Mouse (Mus musculus) cerebellum, adult 2 months (tissue): ENCODE results near the gene C1rb. TPM values are rescaled to one million over a fixed set of nuclear protein-coding genes. Genes with fewer than 3 reads are reported as not detected.
"Not testable (repeated sequence)": the region's sequence is repeated elsewhere in the genome, so short reads cannot be mapped to it uniquely, and the experiment has no call there.

Source experiments
- DNase-seq, 2 experiments: peaks; one replicate each; pipeline ENCODE4 v3.0.0; 2021
- H3K27ac ChIP-seq: fragments of 200-500 bp; 2 replicates; pipeline ENCODE4 v1.5.1; 2012; ENCODE audit warnings: low read length, control low read depth, inconsistent platforms; ENCODE audit not compliant: insufficient read depth
- H3K27me3 ChIP-seq: fragments of 200-500 bp; 2 replicates; pipeline ENCODE4 v1.6.1; 2012; ENCODE audit warnings: inconsistent platforms, mild to moderate bottlenecking, low read length, moderate library complexity; ENCODE audit not compliant: control insufficient read depth, insufficient read depth
- H3K4me1 ChIP-seq: fragments of 200-500 bp; 2 replicates; pipeline ENCODE4 v1.6.1; 2011; ENCODE audit warnings: low read length; ENCODE audit not compliant: control insufficient read depth, insufficient read depth
- H3K4me3 ChIP-seq: fragments of 200-500 bp; replicated peaks from 2 replicates; pipeline ENCODE3; 2011; ENCODE audit warnings: mild to moderate bottlenecking, low read depth, low read length, control low read depth; ENCODE audit not compliant: insufficient read depth
- CTCF ChIP-seq: fragments of 200-500 bp; IDR thresholded peaks from 2 replicates; pipeline ENCODE4 v1.5.1; 2011; ENCODE audit warnings: low read depth, mild to moderate bottlenecking, control low read depth, low read length, moderate library complexity, borderline replicate concordance; ENCODE audit not compliant: insufficient read depth
- POLR2A ChIP-seq: fragments of 200-500 bp; IDR thresholded peaks from 2 replicates; pipeline ENCODE4 v1.6.1; 2011; ENCODE audit warnings: low read length, control low read depth, borderline replicate concordance; ENCODE audit not compliant: insufficient read depth
- WGBS: fragments of 180-500 bp; shearing (Covaris S2); methylation state at CpG from one replicate; pipeline ENCODE4 v1.1.7; 2018; 5-methylcytosine and 5-hydroxymethylcytosine counted together
- polyA plus RNA-seq: library from polyadenylated mRNA; depleted of rRNA; stranded (reverse); fragments of >200 nt; gene quantifications from 2 replicates; pipeline ENCODE4 v1.2.3, GENCODE M21; 2012; rRNA removed

Gene C1rb
- not detected in 2 replicates for polyA plus RNA-seq

- peak; percentile 49 to 71 for DNase-seq
- TF ChIP-seq CTCF (peak; percentile 71; the same call in 1 of the 2 replicates), POLR2A (no peak)
- no peak within 1 kb of the TSS for H3K4me3 ChIP-seq
- WGBS, result 2% methylated on average over 8 of the region's 8 CpGs
- no peak within 1 kb of the TSS for H3K27ac ChIP-seq
- H3K27me3 ChIP-seq, result no peaks in the 10 kb centered on the region
- H3K4me1 ChIP-seq, result no peaks in the 10 kb centered on the region
Observed at GRCm38 (mm10) chr6:124570026-124570425, at the start of gene C1rb. TSS of gene C1rb (plus strand) at chr6:124570294.

GRCm38 (mm10) chr6:124522082-124522481 is 48.0 kb upstream of the C1rb start:
- H3K4me3 ChIP-seq, H3K27ac ChIP-seq, H3K4me1 ChIP-seq, H3K27me3 ChIP-seq: not testable (repeated sequence)
- WGBS, result 37% methylated on average over 7 of the region's 7 CpGs
- peak in 1 of 2 experiments; percentile 17 for DNase-seq

DNA sequence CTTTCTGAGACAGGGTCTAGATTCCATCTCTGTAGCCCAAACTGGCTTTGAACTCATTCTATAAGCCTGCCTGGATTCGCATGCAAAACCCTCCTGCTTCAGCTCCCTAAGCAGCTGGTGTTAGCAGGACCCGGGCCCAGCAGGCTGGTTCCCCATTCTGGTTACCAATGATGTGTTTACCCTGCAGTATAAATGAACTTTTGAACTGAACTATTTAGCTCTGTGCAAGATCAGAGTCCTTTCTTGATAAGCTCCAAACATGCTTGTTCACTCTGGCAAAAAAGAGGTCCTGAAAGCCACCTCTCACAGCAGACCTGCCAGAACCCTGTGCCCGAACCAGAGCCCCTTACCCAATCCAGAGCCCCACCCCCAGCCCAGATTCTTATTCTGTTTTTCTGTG is 42.2 kb upstream of the C1rb start:
- TF ChIP-seq POLR2A (no peak), CTCF (no peak)
- H3K4me3 ChIP-seq, result no peak overlapping the region
- no peak for DNase-seq
- 73% methylated on average over 3 of the region's 3 CpGs for WGBS
- no peaks in the 10 kb centered on the region for H3K27me3 ChIP-seq
- no peak overlapping the region for H3K27ac ChIP-seq
- H3K4me1 ChIP-seq, result no peaks in the 10 kb centered on the region

- H3K4me3 ChIP-seq, result no peak overlapping the region
- no peaks in the 10 kb centered on the region; the same call in 1 of the 2 replicates for H3K27me3 ChIP-seq
- 87% methylated on average over 8 of the region's 8 CpGs for WGBS
- TF ChIP-seq CTCF (no peak), POLR2A (no peak)
- no peak for DNase-seq
- no peaks in the 10 kb centered on the region for H3K4me1 ChIP-seq
- no peak overlapping the region for H3K27ac ChIP-seq
Observed at GRCm38 (mm10) chr6:124531077-124531476, 39.0 kb upstream of the C1rb start.

DNA sequence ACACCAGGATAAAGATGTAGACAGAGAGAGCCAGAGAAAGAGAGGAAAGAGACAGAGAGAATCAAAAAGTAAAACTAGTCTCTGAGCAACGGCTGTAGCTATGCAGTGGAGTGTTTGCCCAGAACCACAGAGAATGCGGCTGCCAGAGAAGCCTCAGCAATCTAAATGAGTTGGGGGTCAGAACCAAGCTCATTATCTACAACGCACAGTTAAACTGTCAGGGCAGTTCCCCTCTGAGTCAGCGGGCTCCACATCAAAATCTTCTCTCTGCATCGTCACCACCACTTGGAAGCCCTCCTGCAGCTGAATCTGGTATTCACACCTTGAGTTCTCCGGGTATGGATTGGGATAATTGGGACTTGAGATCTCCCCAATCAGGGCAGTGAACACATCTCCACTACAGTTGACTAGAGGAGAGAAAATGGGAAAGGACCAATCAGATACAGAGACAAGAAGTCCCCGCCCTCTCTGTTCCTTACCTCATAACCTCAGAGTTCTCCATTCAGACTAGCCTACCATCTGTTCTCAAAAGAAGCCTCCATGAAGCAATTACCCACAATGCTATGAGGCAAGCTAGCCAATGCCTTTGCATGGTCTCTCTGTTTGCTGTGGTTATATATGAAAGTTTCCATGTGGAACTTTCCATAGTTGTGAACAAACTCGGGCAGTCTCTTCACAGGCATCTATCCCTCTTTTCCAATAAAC is 33.8 kb upstream of the C1rb start:
- H3K27ac ChIP-seq, H3K4me1 ChIP-seq, DNase-seq, H3K27me3 ChIP-seq, H3K4me3 ChIP-seq: not testable (repeated sequence)
- WGBS, result 75% methylated on average over 8 of the region's 8 CpGs

DNA sequence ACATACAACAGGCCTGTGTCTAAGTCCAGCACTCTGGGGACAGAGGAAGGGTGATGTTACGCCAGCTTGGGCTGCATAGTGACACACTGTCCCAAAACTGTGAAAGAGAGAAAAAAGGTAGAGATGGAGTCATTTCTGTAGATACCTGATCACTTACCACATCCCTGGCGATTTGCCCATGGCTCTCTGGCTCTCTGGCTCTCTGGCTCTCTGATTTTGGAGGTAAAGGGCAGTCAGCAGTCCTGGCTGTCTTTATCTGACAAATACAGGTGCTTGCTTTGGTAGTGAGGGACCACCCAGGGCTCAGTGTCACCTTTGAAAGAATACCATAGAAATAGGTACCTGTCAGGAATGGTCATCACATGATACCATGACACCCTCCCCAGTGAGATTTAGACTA is 28.9 kb upstream of the C1rb start:
- not testable (repeated sequence) for H3K4me3 ChIP-seq, DNase-seq, H3K27me3 ChIP-seq, H3K27ac ChIP-seq, H3K4me1 ChIP-seq
- WGBS, result 71% methylated on average over 2 of the region's 2 CpGs

GRCm38 (mm10) chr6:124542284-124542683 is 27.8 kb upstream of the C1rb start, which contains the start of gene C1s1:
TSS of gene C1s1 (minus strand) at chr6:124542359.
- not testable (repeated sequence) for H3K27ac ChIP-seq, H3K4me1 ChIP-seq, H3K4me3 ChIP-seq, H3K27me3 ChIP-seq
- peak; percentile 53; the same call in 1 of the 2 replicates for TF ChIP-seq CTCF
- DNase-seq, result peak; percentile 13 to 25
- 11% methylated on average over 1 of the region's 1 CpGs for whole genome bisulfite sequencing

DNA sequence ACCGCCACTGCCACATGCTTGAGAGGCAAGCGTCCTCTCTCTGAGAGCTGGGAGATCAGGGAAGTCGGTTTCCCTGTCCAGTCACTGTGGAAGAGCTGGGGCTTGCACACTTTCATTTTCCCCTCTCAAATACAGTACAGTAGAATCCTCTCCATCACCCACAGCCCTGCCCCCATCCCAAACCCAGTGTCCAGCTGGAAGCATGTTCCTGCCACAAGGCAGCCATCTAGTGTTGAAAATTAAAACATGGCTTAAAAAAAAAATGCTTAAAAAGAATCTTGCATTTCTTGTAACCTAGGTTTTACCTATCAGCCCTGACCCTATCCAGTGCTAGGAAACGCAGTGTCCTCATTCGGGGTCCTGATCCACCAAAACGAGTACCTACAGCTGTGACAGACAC is 25.6 kb upstream of the C1rb start:
- no peak for DNase-seq
- Histone ChIP-seq H3K27me3 (no peaks in the 10 kb centered on the region), H3K4me1 (no peaks in the 10 kb centered on the region), H3K4me3 (no peak overlapping the region), H3K27ac (no peak overlapping the region)
- WGBS, result 88% methylated on average over 6 of the region's 6 CpGs
- TF ChIP-seq POLR2A (no peak), CTCF (peak; percentile 13; the same call in 1 of the 2 replicates)
